Mouse (Mus musculus) heart, adult 2 months (tissue): ENCODE measurements around the gene Zfp568. TPM values are rescaled to one million over a fixed set of nuclear protein-coding genes. Genes with fewer than 3 reads are reported as not detected.

Experiments used
- DNase-seq, 2 experiments: peaks; one replicate each; pipeline ENCODE4 v3.0.0; 2021
- H3K27ac ChIP-seq: fragments of 200-600 bp; 2 replicates; pipeline ENCODE4 v1.8.1; 2022
- H3K27me3 ChIP-seq: fragments of 200-500 bp; 2 replicates; pipeline ENCODE4 v1.6.1; 2012; ENCODE audit warnings: mild to moderate bottlenecking, low read length, inconsistent platforms, mixed read lengths; ENCODE audit not compliant: control insufficient read depth, insufficient read depth
- H3K36me3 ChIP-seq: fragments of 200-500 bp; 2 replicates; pipeline ENCODE4 v1.6.1; 2012; ENCODE audit warnings: low read length, inconsistent platforms; ENCODE audit not compliant: control insufficient read depth, insufficient read depth
- H3K4me1 ChIP-seq: fragments of 200-500 bp; 2 replicates; pipeline ENCODE4 v1.6.1; 2011; ENCODE audit warnings: low read length; ENCODE audit not compliant: control insufficient read depth, insufficient read depth
- H3K4me3 ChIP-seq: fragments of 200-600 bp; 2 replicates; pipeline ENCODE4 v1.8.1; 2022
- H3K79me2 ChIP-seq: fragments of 200-500 bp; replicated peaks from 2 replicates; pipeline ENCODE4 v1.6.1; 2012; ENCODE audit warnings: mild to moderate bottlenecking, inconsistent platforms, low read length, moderate library complexity, mixed read lengths; ENCODE audit not compliant: control insufficient read depth, insufficient read depth
- H3K9ac ChIP-seq: fragments of 200-500 bp; 2 replicates; pipeline ENCODE4 v1.6.1; 2012; ENCODE audit warnings: low read depth, mild to moderate bottlenecking, control low read depth, inconsistent platforms, low read length, mixed read lengths
- CTCF ChIP-seq: fragments of 200-600 bp; IDR thresholded peaks from 2 replicates; pipeline ENCODE4 v1.8.1; 2022; ENCODE audit warnings: antibody characterized with exemption, mild to moderate bottlenecking, moderate library complexity
- EP300 ChIP-seq: fragments of 200-500 bp; IDR thresholded peaks from 2 replicates; pipeline ENCODE4 v1.6.1; 2011; ENCODE audit warnings: low read depth, low read length, control low read depth; ENCODE audit not compliant: insufficient read depth
- POLR2A ChIP-seq: fragments of 200-500 bp; IDR thresholded peaks from 2 replicates; pipeline ENCODE4 v1.6.1; 2011; ENCODE audit warnings: mild to moderate bottlenecking, low read depth, low read length, control low read depth; ENCODE audit not compliant: insufficient read depth
- WGBS: fragments of 180-500 bp; shearing (Covaris S2); methylation state at CpG from one replicate; pipeline ENCODE4 v1.1.7; 2018; 5-methylcytosine and 5-hydroxymethylcytosine counted together
- intact Hi-C: fragments of 180-260 bp; cut with DNase I; formaldehyde crosslinking; loops from one replicate; pipeline ENCODE4 v1.15.1; 2025
- polyA plus RNA-seq: library from polyadenylated mRNA; depleted of rRNA; stranded (reverse); fragments of >200 nt; gene quantifications from 2 replicates; pipeline ENCODE4 v1.2.3, GENCODE M21; 2012
- total RNA-seq, 2 experiments: library from RNA; stranded (reverse); gene quantifications; 2 replicates each; pipeline ENCODE4 v1.2.3; 2021

The Zfp568 gene
- total and polyA plus RNA-seq, 3 experiments: 5.6 to 28.1 (median 19.6) TPM

DNA sequence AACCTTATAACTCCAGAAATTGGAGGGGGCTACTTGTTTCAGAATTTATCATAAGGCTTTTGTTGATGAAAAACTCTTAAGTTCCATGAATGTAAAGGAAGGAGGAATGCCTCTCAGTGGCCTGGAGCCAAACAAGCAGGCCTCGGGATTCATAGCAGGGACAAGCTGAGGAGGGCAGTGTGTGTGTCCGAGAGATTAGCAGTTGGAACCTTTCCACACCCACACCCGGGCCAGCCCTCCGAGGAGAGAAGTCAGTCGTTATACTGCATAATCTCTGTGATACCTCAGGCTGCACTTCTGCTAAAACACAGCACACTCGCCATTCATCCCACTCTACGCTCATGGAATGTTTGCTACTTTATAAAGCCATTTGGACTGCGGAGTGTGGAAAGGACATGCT is 40.0 kb downstream of the Zfp568 start:
- H3K4me1 ChIP-seq: no peaks in the 10 kb centered on the region
- no peak overlapping the region for H3K9ac ChIP-seq
- WGBS: 50% methylated on average over 8 of the region's 8 CpGs
- DNase-seq: no peak
- H3K79me2 ChIP-seq: no peaks in the 10 kb centered on the region
- TF ChIP-seq CTCF: no peak
- no peak for TF ChIP-seq POLR2A
- TF ChIP-seq EP300: no peak
- H3K27me3 ChIP-seq: no peaks in the 10 kb centered on the region
- no peak overlapping the region for H3K4me3 ChIP-seq
- H3K27ac ChIP-seq: no peak overlapping the region
- intact Hi-C loops: no loop called here
- no peaks in the 10 kb centered on the region for H3K36me3 ChIP-seq

DNA sequence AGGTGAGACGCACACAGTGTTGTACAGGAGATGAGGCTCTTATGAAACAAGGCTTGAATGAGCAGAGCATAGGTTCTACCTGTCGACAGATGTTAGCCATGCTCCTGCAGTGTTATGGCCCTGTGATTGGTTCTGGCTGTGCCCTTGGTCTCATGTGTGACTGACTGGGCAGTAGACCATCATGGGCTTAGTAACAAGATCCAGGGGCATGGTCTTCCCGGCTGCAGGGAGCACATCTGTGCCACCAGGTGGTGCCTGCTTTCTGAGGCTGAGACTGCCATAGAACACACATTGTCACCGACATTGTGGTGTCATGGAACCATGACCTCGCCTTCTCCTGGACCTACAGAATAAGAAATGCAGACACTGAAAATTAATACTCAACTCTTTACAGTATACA is 41.6 kb downstream of the Zfp568 start:
- 72% methylated on average over 5 of the region's 5 CpGs for WGBS
- Histone ChIP-seq H3K79me2 (no peaks in the 10 kb centered on the region), H3K4me3 (no peak overlapping the region), H3K36me3 (no peaks in the 10 kb centered on the region), H3K27ac (no peak overlapping the region), H3K4me1 (no peaks in the 10 kb centered on the region), H3K27me3 (no peaks in the 10 kb centered on the region), H3K9ac (no peak overlapping the region)
- intact Hi-C loops: no loop called here
- no peak for DNase-seq
- no peak for TF ChIP-seq POLR2A
- peak; percentile 44 for TF ChIP-seq CTCF

DNA sequence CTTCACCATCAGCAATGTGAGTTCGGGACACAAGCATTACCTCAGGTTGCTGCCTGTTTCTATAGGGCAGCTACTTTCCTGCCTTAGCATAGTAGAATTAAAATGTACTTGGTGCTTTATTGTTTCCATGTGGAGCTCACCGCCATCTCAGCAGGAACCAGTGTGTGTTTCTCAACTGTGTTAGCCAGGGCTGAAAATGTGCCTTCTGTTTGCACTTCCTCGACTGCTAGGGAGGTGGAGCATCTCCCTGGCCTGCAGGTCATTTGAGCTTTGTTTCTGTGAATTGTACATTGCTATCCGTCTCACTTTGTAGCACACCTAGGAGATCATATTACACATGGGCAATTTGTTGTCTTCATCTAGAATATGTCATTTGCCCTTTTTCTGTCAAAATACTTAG is 43.6 kb downstream of the Zfp568 start:
- TF ChIP-seq CTCF: no peak
- H3K27me3 ChIP-seq: no peaks in the 10 kb centered on the region
- no peak for DNase-seq
- 72% methylated on average over 4 of the region's 4 CpGs for WGBS
- no peak overlapping the region for H3K9ac ChIP-seq
- intact Hi-C loops: no loop called here
- no peaks in the 10 kb centered on the region for H3K4me1 ChIP-seq
- H3K4me3 ChIP-seq: no peak overlapping the region
- H3K36me3 ChIP-seq: no peaks in the 10 kb centered on the region
- no peaks in the 10 kb centered on the region for H3K79me2 ChIP-seq
- no peak overlapping the region for H3K27ac ChIP-seq

DNA sequence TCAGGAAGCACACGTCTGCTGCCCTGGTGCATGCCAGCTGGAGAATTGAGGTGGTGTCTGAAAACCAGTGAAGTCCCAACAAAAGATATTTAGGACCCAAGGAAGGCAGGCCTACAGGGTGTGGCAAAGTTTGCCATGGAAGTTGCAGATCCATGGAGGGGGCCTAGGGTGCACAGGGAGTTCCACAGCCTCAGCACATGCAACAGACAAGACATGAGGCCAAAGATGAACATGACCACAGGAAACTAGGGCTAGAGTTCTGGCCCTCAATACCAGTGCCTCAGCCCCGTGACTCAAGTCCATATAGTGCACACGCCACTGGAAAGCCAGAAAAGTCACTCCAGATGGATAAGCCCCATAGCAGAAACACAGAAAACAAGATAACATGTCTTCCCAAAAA is 44.8 kb downstream of the Zfp568 start:
- H3K36me3 ChIP-seq: no peaks in the 10 kb centered on the region

DNA sequence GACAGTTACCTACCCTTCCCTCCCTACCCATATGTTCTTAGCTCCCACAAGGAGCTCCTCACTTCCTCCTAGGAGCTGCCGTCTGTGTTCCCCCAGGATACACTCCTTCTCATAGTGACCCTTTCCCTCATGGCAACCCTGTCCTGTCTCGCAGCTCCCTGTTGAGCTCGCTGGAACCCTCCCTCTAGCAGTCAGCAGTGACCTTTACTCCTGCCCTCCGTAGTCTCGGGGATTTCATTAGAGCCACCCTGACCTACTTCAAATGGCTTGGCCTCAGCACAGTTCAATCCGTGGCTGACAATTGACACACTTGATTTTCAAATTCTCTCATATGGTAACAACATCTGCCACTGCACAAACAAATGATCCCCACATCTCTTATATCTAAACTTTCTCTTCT is 46.9 kb downstream of the Zfp568 start:
- no peak overlapping the region for H3K9ac ChIP-seq
- no peaks in the 10 kb centered on the region for H3K36me3 ChIP-seq
- no peak overlapping the region for H3K4me3 ChIP-seq
- WGBS: 29% methylated on average over 6 of the region's 6 CpGs
- intact Hi-C loops: no loop called here
- no peak for TF ChIP-seq CTCF
- no peak for TF ChIP-seq EP300
- TF ChIP-seq POLR2A: no peak
- no peak for DNase-seq
- no peaks in the 10 kb centered on the region for H3K4me1 ChIP-seq
- no peak overlapping the region for H3K27ac ChIP-seq
- H3K79me2 ChIP-seq: no peaks in the 10 kb centered on the region
- H3K27me3 ChIP-seq: no peaks in the 10 kb centered on the region

More for the DNA sequence above, 44.8 kb downstream of the Zfp568 start:
- no peaks in the 10 kb centered on the region for H3K79me2 ChIP-seq
- H3K4me1 ChIP-seq: no peaks in the 10 kb centered on the region
- no peak overlapping the region for H3K4me3 ChIP-seq
- H3K27ac ChIP-seq: no peak overlapping the region
- TF ChIP-seq CTCF (no peak), EP300 (no peak), POLR2A (no peak)
- DNase-seq: no peak
- WGBS: 91% methylated on average over 3 of the region's 3 CpGs
- H3K27me3 ChIP-seq: no peaks in the 10 kb centered on the region
- no peak overlapping the region for H3K9ac ChIP-seq
- intact Hi-C loops: no loop called here

DNA sequence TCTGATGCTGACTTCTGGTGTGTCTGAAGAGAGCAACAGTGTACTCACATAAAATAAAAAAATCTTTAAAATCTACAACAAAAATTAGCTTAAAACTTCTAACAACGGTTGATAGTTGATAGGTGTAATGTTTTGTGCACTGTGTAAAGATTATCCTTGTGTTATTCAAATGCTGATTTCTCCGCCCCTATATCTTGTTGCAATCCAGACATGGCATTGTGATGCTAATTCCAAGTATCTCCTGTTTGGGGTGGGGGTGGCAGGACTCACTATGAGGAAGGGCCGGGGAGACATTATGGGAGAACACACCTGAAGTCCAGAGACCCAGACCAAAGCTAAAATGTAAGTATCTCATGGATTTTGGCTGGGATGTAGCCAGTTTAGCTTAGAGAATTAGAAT is 47.6 kb downstream of the Zfp568 start:
- TF ChIP-seq CTCF: no peak
- TF ChIP-seq EP300: no peak
- TF ChIP-seq POLR2A: no peak
- Histone ChIP-seq H3K27me3 (no peaks in the 10 kb centered on the region), H3K27ac (no peak overlapping the region), H3K79me2 (no peaks in the 10 kb centered on the region), H3K36me3 (no peaks in the 10 kb centered on the region), H3K4me3 (no peak overlapping the region), H3K9ac (no peak overlapping the region), H3K4me1 (no peaks in the 10 kb centered on the region)
- intact Hi-C loops: no loop called here
- no peak for DNase-seq
- WGBS: 92% methylated on average over 3 of the region's 3 CpGs

DNA sequence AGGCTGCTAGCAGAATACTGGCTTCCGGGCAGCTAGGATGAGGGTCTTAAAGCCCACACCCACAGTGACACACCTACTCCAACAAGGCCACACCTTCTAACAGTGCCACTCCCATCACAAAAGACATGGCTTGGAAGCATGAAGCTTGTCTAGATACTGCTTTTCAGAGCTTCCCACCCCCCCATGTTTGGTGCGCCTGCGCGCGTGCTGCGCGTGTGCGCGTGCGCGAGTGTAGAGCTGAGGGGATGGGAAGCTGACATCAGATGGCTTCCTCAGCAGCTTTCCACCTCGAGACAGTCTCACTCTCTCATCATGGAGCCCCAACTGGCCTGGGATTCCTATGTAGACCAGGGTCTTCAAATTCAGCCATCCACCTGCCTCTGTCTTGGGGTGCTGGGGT is 50.6 kb downstream of the Zfp568 start:
- Histone ChIP-seq H3K27ac (no peak overlapping the region), H3K9ac (no peak overlapping the region), H3K4me3 (no peak overlapping the region), H3K27me3 (no peaks in the 10 kb centered on the region), H3K79me2 (no peaks in the 10 kb centered on the region), H3K4me1 (no peaks in the 10 kb centered on the region), H3K36me3 (no peaks in the 10 kb centered on the region)
- DNase-seq: no peak
- intact Hi-C loops: no loop called here
- 92% methylated on average over 12 of the region's 12 CpGs for WGBS
- no peak for TF ChIP-seq POLR2A
- TF ChIP-seq EP300: no peak
- TF ChIP-seq CTCF: no peak
